Mouse (Mus musculus): ENCODE data around the gene C5ar1. TPM values are rescaled to one million over a fixed set of nuclear protein-coding genes. Genes with fewer than 3 reads are reported as not detected.
A peak's percentile ranks its signal among the peaks of the same experiment; 100 is the strongest.

Gene C5ar1
- polyA plus RNA-seq, 1 experiment, result 1.3 TPM

DNA sequence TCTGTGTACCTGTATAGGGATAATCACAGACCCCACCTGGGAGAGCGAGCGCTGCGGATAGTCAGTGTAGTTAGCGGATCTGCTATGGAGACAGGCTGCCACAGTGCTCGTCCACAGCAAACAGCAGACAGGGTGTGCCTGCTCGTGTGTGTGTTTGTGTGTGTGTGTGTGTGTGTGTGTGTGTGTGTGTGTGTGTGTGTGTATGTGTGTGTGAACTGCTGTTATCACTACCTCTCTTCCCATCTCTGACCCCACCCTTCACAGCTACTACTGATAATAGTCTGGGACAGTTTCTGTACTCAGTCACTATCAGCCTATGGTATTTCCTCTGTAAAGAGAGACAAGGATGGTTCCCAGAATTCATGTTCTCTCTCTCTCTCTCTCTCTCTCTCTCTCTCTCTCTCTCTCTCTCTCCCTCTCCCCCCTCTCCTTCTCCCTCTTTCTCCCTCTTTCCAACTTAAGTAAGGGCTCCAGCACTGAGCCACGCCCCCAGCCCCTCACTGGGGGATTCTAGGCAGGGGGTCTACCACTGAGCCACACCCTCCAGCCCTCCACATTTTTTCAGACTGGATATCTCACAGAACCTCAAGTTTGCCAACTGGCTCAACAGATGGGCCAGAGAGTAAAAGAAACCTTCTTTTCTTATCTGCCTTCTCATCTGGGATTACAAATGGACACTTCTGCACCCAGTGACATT is 18.9 kb downstream of the C5ar1 start:
- DNase-seq (ENCODE audit: extremely low spot score in 1 of 2, low spot score in 1 of 2), result no peak

GRCm38 (mm10) chr7:16239554-16239997 is 19.8 kb downstream of the C5ar1 start:
- no peak for DNase-seq (ENCODE audit: extremely low spot score in 1 of 2, low spot score in 1 of 2)

DNA sequence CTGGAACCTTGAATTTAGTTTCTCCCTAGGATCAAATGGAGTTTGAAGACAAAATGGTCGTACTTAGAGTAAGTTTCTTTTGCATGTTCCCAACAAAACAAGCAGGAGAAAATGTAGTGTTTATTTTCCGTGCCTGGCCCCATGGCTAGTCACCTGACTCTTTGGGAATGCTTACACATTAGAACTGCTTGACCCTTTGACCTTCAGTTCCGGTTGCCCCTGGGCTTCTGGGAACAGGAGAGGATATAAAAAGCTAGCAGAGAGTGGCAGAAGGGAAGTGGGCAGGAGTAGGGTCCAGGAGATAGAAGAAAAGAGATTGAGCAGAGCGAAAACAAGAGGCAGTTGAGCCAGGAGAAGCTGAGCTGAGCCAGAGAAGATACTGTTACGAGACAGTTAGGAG is 29.5 kb downstream of the C5ar1 start:
- no peak for DNase-seq (ENCODE audit: extremely low spot score in 1 of 2, low spot score in 1 of 2)

GRCm38 (mm10) chr7:16221582-16222272 is 37.6 kb downstream of the C5ar1 start, which contains the start of gene Dhx34:
Dhx34 (minus strand) TSS chr7:16222037.
- peak; percentile 88 to 97 for DNase-seq (ENCODE audit: extremely low spot score in 1 of 2, low spot score in 1 of 2)

GRCm38 (mm10) chr7:16213986-16214385 is 45.4 kb downstream of the C5ar1 start:
- DNase-seq (ENCODE audit: extremely low spot score in 1 of 2, low spot score in 1 of 2), result no peak

DNA sequence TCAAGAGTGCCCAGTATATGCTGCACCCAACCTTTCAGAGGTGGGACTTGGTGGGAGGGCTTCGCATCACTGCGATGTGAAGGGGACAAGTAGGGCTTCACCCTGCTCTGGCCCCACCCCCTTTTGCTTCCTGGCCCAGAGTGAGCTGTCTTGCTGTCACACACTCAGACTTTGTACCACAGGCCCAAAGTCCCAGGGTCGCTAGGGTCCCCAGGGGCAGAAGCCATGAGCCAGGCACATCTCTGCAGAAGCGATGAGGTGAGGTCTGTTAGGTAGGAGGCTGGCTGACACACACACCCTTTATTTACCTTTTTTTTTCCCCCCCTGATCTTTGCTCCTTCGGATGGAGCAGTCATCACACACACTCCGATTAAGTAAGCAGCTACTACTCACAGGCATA is 46.1 kb downstream of the C5ar1 start:
- DNase-seq (ENCODE audit: extremely low spot score in 1 of 2, low spot score in 1 of 2), result no peak

DNA sequence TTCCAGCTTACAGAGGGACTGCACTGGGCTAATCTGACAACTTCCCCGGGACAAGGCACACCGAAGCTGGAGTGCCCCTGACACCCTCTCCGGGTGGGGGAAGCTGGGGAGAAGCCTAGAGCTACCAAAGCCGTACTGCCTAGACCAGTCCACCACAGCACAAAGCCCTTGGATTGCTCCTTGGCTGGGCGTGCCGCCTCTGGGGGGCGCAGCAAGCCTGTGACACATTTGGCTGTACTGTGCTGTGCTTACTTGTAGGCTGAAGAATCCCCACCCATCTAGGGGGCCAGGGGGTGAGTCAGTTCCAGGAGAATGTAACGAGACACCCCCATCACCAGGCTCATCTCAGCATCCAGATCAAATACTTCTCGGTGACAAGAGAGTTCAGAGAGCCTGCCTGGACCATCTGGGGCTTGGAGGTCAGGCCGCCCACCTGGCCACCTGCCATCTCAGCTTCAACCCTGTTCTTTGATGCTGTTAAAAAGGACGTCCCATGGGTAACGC is 48.4 kb downstream of the C5ar1 start:
- no peak for DNase-seq (ENCODE audit: extremely low spot score in 1 of 2, low spot score in 1 of 2)

- no peak for DNase-seq (ENCODE audit: extremely low spot score in 1 of 2, low spot score in 1 of 2)
Observed at GRCm38 (mm10) chr7:16208781-16209665, 50.3 kb downstream of the C5ar1 start.

DNA sequence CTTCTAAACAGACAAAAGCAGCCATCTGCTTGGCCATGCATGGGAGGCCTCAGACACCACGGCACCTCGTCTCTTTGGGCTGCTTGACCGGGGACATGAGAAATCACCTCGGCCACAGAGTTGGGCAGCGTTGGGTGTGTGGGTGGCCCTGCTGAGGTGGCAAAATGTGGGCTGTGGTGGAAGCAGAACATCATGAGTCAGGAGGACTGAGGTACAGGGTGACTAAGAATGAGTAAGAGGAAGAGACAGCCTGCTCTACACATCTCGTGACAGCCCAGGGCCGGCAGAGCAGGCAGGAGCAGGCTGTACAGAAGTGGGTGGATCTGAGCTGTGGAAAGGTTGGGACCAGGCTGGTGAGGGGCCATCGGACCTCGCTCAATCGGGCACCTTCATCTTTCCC is 51.8 kb downstream of the C5ar1 start:
- DNase-seq (ENCODE audit: extremely low spot score in 1 of 2, low spot score in 1 of 2), result peak; percentile 60 to 71

- peak in 1 of 2 experiments; percentile 6 for DNase-seq (ENCODE audit: extremely low spot score in 1 of 2, low spot score in 1 of 2)
Observed at GRCm38 (mm10) chr7:16207076-16207475, 52.3 kb downstream of the C5ar1 start.

DNA sequence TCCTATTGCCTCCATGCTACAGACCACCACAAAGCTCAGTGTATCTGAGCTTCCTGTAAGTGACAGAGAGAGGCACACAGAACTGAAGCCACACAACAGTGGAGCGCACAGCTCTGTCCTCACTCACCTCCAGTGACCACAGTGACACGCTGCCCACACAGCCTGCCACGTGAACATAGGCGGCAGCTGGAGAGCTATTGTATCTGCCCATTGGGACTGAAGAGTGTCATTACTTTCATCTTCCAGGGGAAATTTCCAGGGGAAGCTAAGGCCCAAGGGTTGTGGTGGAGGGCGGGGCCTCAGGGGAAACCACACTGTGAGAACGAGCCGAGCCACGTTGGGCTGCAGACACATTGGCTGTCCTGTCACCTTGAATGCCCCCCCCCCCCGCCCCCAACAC is 54.5 kb downstream of the C5ar1 start:
- DNase-seq (ENCODE audit: extremely low spot score in 1 of 2, low spot score in 1 of 2), result no peak

DNA sequence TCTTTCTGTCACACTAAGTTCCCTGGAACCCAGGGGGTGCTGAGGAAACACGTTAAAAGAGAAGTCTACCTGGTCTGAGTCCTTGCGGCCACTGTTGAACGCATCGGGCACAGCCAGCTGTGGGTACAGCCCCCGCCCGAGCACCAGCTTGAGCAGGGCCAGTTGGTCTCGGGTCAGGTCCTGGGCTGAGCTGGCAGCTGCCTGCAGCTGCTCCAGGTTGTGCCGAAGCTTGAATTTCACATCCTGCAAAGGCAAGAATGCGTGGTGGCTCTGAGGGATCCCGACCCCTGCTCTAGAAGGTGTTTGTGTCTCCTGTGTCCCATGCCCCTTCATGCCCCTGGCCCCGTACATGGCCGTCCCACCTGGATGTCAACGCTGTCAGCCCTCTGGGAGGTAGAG is 55.8 kb downstream of the C5ar1 start:
- DNase-seq (ENCODE audit: extremely low spot score in 1 of 2, low spot score in 1 of 2), result no peak

GRCm38 (mm10) chr7:16202756-16203504 is 56.4 kb downstream of the C5ar1 start:
- no peak for DNase-seq (ENCODE audit: extremely low spot score in 1 of 2, low spot score in 1 of 2)

DNA sequence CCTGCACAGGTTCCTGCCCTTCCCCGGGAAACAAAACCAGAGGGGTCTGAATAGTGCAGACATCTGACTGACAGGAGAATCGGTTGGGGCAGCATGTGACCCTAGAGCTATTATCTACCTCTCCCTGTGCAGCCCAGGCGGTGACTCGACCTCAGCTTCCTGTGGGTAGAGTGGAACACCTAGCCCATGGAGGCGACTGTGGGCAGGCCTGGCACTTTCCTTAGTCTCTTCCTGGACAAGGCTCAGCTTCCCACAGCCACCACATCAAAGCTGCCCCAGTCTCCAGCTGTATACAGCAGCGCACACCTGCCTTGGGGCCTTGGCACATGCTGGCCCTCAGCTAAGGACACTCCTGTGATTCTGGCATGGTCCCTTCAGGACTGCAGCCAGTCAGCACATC is 58.2 kb downstream of the C5ar1 start:
- DNase-seq (ENCODE audit: extremely low spot score in 1 of 2, low spot score in 1 of 2), result no peak

DNA sequence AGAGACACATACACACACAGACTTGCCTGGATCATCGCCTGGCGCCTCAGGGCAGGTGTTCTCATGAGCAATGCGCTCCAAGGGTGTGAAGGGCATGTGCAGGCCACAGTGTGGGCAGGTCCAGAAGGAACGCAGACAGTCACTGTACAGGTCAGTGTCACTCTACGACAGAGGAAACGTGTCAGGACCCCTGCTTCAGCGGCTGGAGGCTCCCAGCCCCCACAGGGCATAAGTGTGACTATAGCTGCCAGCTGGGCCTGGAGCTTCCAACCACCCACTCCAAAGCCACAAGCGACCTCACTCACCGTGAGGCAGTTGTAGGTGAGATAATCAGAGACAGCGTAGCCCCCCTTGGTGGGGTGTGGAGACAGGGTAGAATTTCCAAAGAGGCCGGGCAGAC is 60.8 kb downstream of the C5ar1 start:
- DNase-seq (ENCODE audit: extremely low spot score in 1 of 2, low spot score in 1 of 2), result no peak

GRCm38 (mm10) chr7:16197166-16197565 is 62.2 kb downstream of the C5ar1 start:
- no peak for DNase-seq (ENCODE audit: extremely low spot score in 1 of 2, low spot score in 1 of 2)
